Mouse (Mus musculus): Measurements from ENCODE around the gene Tfg. TPM values are rescaled to one million over a fixed set of nuclear protein-coding genes. Genes with fewer than 3 reads are reported as not detected.

Gene Tfg
- polyA plus RNA-seq, 1 experiment = 77.8 TPM

DNA sequence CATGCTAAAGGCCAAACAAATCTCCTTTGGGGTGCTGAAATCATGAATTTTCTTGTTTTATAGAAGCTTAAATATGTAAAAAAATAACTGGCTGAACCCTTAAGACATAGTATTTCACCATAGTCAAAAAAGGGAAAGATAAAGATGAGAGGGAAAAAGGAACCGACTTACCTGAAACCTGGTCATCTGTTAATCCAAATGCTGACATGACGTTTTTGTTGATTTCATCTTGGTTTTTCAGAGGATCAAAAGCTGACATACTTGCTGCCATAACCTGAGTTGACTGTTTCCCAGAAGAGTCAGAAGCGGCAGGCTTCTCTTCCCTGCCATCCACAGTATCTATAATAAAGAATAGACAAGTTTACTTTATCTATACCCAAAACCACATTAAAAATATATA, 16.4 kb downstream of the Tfg start:
- TF ChIP-seq CTCF (IDR thresholded peaks at IDR 0.05; ENCODE audit: low read depth, low read length) (no peak), POLR2A (IDR thresholded peaks at IDR 0.05; ENCODE audit: borderline replicate concordance, low read depth, low read length) (no peak)
- Histone ChIP-seq H3K27ac (ENCODE audit: insufficient read depth, low read depth, low read length) (no peak overlapping the region), H3K4me1 (ENCODE audit: control insufficient read depth, insufficient read depth, low read length) (no peaks in the 10 kb centered on the region), H3K4me3 (ENCODE audit: insufficient read depth, low read length) (no peak overlapping the region)

DNA sequence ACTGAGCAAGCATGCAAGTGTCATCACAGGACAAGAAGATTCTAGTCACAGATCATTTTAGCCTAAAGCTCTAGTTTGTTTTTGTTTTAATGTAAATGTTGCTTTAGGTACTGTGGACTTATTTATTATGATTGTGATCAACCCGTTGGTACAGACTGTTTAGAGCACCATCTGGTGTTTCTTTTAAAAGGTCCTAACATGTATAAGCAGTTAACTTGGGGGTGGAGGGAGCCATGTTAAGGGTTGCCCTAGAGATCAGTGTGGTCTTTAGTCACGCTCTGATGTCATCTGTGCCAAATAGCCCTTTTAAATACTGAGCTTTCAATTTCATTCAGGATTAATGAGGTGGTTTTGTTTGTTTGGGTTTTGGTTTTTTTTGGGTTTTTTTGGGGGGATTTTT, 20.8 kb downstream of the Tfg start:
- TF ChIP-seq CTCF (IDR thresholded peaks at IDR 0.05; ENCODE audit: low read depth, low read length) (no peak), POLR2A (IDR thresholded peaks at IDR 0.05; ENCODE audit: borderline replicate concordance, low read depth, low read length) (no peak)
- no peak overlapping the region for H3K4me3 ChIP-seq (ENCODE audit: insufficient read depth, low read length)
- no peak overlapping the region for H3K27ac ChIP-seq (ENCODE audit: insufficient read depth, low read depth, low read length)

DNA sequence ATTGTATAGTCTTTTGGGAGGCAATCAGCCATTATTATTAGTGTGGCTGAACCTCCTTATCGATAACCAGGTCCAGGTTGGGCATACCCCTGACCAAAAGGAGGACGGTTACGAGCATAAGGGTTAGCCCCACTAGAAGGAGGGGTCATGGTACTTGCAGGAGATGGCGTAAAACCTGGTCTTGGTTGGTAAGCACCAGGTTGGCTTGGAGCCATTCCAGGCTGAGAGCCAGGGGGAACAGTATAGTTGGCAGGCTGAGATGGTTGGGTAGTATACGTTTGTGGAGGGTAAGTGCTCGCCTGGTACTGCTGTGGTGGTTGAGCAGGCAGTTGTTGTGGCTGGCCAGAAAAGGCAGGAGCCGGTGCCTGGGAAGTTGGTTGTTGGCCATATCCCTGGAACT, 26.5 kb downstream of the Tfg start:
- Histone ChIP-seq H3K4me3 (ENCODE audit: insufficient read depth, low read length) (no peak overlapping the region), H3K4me1 (ENCODE audit: control insufficient read depth, insufficient read depth, low read length) (no peaks in the 10 kb centered on the region), H3K27ac (ENCODE audit: insufficient read depth, low read depth, low read length) (no peak overlapping the region)
- TF ChIP-seq CTCF (IDR thresholded peaks at IDR 0.05; ENCODE audit: low read depth, low read length) (no peak), POLR2A (IDR thresholded peaks at IDR 0.05; ENCODE audit: borderline replicate concordance, low read depth, low read length) (no peak)

More for the DNA sequence above, 20.8 kb downstream of the Tfg start:
- H3K4me1 ChIP-seq (ENCODE audit: control insufficient read depth, insufficient read depth, low read length) = no peaks in the 10 kb centered on the region

DNA sequence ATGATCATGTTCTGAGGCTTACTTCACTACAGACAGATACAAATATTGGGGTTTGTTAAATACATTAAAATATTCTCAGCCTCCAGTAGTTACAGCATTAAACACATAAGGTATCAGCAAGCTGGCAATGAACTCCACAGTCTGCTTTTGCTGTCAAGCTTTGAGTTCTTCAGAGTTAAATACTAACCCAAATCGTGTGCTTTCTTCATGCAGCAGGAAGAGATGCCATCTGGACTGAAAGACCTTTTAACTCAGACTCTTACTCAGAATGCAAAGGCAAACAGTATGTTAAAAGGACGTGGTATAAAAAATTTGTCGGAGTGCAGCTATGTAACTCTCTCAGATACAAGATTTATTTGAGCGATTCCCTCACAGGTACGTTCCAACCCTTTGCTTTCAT, 30.5 kb downstream of the Tfg start:
- no peak overlapping the region for H3K4me3 ChIP-seq (ENCODE audit: insufficient read depth, low read length)
- H3K4me1 ChIP-seq (ENCODE audit: control insufficient read depth, insufficient read depth, low read length) = no peaks in the 10 kb centered on the region
- no peak overlapping the region for H3K27ac ChIP-seq (ENCODE audit: insufficient read depth, low read depth, low read length)
- TF ChIP-seq POLR2A (IDR thresholded peaks at IDR 0.05; ENCODE audit: borderline replicate concordance, low read depth, low read length) (no peak), CTCF (IDR thresholded peaks at IDR 0.05; ENCODE audit: low read depth, low read length) (no peak)

DNA sequence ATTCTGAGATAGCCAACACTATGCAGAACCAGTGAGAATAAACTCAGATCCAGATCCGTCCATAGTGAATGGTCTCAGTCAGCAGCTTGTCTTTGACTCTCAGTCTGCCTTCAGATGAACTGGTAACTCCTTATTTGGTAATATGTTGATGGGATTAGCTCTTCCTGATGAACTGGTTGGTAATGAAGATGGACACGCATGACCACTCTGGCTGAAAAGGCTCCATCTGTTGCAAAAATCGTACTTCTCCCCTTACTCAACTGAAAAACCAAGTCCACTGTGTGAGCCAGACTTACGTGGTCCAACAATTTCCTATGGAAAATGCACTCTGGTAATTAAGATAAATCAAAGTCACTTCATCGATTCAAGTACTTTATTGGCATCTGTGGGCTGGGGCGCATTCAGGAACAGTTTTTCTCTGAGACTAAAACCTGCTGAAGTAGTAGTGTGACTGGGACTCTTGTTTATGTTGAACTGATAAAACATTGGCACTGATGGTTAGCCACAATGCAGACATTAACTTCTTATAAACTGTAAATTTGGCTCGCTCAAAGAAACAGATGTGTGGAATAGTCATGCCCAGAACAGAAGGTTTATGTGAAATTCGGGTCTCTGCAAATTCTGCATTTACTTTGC, 36.1 kb downstream of the Tfg start:
- Histone ChIP-seq H3K4me1 (ENCODE audit: control insufficient read depth, insufficient read depth, low read length) (no peaks in the 10 kb centered on the region), H3K4me3 (ENCODE audit: insufficient read depth, low read length) (no peak overlapping the region), H3K27ac (ENCODE audit: insufficient read depth, low read depth, low read length) (no peak overlapping the region)
- TF ChIP-seq POLR2A (IDR thresholded peaks at IDR 0.05; ENCODE audit: borderline replicate concordance, low read depth, low read length) (no peak), CTCF (IDR thresholded peaks at IDR 0.05; ENCODE audit: low read depth, low read length) (no peak)

DNA sequence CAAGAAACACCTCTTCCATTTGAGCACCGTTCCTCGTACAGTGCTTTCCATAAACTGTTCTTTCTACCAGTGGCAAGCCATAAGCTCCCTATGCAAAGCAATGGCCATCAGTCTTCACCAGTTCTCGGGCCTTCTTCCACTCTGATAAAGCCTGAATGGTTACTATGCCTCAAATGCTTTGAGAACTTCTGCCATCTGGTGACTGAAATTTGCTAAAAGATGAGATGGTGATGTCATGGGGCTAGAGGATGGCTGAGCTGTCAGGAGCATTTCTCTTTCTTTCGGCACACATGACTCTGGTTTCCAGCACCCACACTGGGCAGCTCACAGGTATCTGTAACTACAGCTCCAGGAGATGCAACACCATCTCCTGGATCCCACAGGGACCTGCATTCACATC, 40.1 kb downstream of the Tfg start:
- TF ChIP-seq CTCF (IDR thresholded peaks at IDR 0.05; ENCODE audit: low read depth, low read length) (no peak), POLR2A (IDR thresholded peaks at IDR 0.05; ENCODE audit: borderline replicate concordance, low read depth, low read length) (no peak)
- no peak overlapping the region for H3K27ac ChIP-seq (ENCODE audit: insufficient read depth, low read depth, low read length)
- no peak overlapping the region for H3K4me3 ChIP-seq (ENCODE audit: insufficient read depth, low read length)
- H3K4me1 ChIP-seq (ENCODE audit: control insufficient read depth, insufficient read depth, low read length) = no peaks in the 10 kb centered on the region

DNA sequence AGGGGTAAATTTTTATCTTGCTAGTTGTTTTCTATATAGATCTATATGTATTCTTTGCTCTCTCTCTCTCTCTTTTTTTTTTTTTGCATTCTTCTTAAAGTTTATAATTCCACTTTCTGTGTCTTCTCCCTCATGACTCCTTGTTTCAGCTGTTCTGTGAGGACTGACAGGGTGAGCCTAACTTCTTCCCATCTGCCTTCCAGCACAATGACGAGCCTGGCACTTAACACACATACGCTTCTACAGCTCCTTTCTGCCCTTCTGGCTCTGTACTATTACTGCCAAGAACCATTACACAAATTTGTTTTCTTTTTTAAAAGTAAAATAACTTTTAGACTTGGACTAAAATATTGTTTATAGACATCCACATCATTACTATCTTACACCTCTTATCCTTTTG, 43.8 kb downstream of the Tfg start:
- no peaks in the 10 kb centered on the region for H3K4me1 ChIP-seq (ENCODE audit: control insufficient read depth, insufficient read depth, low read length)
- no peak overlapping the region for H3K4me3 ChIP-seq (ENCODE audit: insufficient read depth, low read length)
- TF ChIP-seq POLR2A (IDR thresholded peaks at IDR 0.05; ENCODE audit: borderline replicate concordance, low read depth, low read length) (no peak), CTCF (IDR thresholded peaks at IDR 0.05; ENCODE audit: low read depth, low read length) (no peak)
- no peak overlapping the region for H3K27ac ChIP-seq (ENCODE audit: insufficient read depth, low read depth, low read length)

DNA sequence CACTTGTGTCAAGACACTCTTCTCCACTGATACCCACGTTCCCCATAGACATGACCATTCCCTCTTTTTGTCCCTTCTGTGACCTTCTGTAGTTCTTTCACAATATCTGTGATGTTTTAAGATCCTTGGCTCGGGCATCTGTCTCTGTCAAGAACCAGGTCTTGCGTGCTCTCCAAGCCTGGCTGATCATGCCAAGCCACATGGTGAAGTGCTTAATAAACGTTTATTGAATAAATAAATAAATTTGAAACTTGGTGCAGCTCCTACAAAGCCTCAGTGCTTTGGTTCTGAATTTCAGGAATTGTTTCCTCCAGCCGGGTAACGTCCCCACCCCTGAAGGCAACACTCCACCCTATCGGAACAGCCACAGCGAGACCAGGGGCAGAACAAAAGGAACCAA, 46.3 kb downstream of the Tfg start:
- TF ChIP-seq CTCF (IDR thresholded peaks at IDR 0.05; ENCODE audit: low read depth, low read length) (no peak), POLR2A (IDR thresholded peaks at IDR 0.05; ENCODE audit: borderline replicate concordance, low read depth, low read length) (no peak)
- no peak overlapping the region for H3K4me3 ChIP-seq (ENCODE audit: insufficient read depth, low read length)

DNA sequence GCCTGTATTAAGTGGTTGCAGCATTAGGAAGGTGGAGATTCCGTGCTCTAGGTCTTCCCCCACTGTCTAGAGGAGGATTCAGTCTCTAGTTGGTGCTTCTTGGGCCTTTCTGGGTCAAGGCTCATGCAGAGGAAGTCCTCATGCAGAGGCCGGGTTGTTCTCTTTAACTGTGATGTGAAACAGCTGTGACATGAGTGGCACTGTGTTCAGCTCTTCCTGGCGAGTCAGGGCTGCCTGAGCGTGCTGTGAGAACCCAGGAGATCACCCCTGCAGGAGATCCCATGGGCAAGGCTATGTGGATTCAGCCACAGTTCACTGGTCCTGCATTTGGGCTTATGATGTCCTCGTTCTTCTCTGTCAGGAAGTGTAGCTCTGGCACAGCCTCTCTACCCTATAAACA, 47.7 kb downstream of the Tfg start:
- Histone ChIP-seq H3K4me3 (ENCODE audit: insufficient read depth, low read length) (no peak overlapping the region), H3K4me1 (ENCODE audit: control insufficient read depth, insufficient read depth, low read length) (no peaks in the 10 kb centered on the region), H3K27ac (ENCODE audit: insufficient read depth, low read depth, low read length) (no peak overlapping the region)
- no peak for TF ChIP-seq CTCF (IDR thresholded peaks at IDR 0.05; ENCODE audit: low read depth, low read length)
- no peak for TF ChIP-seq POLR2A (IDR thresholded peaks at IDR 0.05; ENCODE audit: borderline replicate concordance, low read depth, low read length)

More for the DNA sequence above, 46.3 kb downstream of the Tfg start:
- no peaks in the 10 kb centered on the region for H3K4me1 ChIP-seq (ENCODE audit: control insufficient read depth, insufficient read depth, low read length)
- H3K27ac ChIP-seq (ENCODE audit: insufficient read depth, low read depth, low read length) = no peak overlapping the region

DNA sequence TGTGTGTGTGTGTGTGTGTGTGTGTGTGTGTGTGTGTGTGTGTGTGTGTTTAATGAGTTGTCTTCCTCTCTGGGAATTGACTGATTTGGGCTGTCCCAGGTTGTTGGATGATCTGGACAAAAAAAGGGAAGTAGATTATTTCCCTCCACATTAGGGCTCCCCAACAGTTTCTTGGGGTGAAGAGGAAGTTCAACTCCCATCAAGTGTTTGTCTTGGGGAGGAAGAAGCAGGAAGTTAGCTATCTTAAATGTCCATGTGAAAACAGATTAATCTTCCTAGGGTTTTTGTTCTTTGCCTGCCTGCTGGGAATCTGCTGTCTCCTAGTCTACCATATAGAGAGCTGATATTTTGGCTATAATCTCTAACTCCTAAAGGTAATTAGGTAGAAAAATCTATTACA, 58.4 kb downstream of the Tfg start:
- Histone ChIP-seq H3K4me1 (ENCODE audit: control insufficient read depth, insufficient read depth, low read length) (peaks cover 3% of the 10 kb centered on the region; the same call in 1 of the 2 replicates), H3K4me3 (ENCODE audit: insufficient read depth, low read length) (no peak overlapping the region), H3K27ac (ENCODE audit: insufficient read depth, low read depth, low read length) (no peak overlapping the region)
- TF ChIP-seq POLR2A (IDR thresholded peaks at IDR 0.05; ENCODE audit: borderline replicate concordance, low read depth, low read length) (no peak), CTCF (IDR thresholded peaks at IDR 0.05; ENCODE audit: low read depth, low read length) (no peak)
